Mouse (Mus musculus): ENCODE measurements at regions not wholly inside any gene's neighbourhood (a gene's known extent, or its start where the extent isn't known, plus 50 kb on each side); places are given as distances from the start of the nearest gene placed in this dataset.

DNA sequence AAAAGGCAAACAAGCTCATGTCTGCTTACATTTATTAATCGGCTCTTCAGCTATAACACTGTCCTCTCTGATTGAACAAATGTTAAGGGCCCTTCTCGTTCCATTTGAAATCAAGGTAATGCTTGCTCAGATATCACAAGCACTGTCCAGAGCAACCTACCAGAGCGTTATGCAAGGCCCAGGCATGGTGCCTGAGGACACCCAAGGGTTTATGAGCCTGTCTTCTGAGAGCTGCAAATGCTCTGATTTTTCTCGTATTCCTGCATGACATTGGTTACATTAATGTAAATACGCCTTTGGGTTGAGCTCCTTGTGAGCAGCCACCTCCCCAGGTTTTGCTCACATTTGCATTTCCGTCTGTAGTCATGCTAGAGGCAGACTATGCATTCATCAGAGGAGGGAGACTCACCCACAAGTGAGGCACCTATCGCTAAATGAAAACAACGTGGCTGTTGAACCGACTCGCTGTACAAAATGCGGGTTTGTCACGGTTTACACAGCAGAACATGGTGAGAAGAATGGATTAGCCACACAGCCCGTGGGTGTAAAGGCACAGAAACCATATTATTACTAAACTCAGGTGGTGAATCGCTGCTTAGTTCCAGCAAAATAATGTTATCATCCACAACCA lies 152.7 kb upstream of the Ipo5 start:
- Histone ChIP-seq H3K36me3 (ENCODE audit: control insufficient read depth, insufficient read depth, low read length, poor library complexity, severe bottlenecking) (no peaks in the 10 kb centered on the region), H3K9ac (ENCODE audit: insufficient read depth, low read depth, low read length, poor library complexity, severe bottlenecking) (no peak overlapping the region), H3K9me3 (ENCODE audit: control insufficient read depth, insufficient read depth, low read depth, low read length) (no peaks in the 10 kb centered on the region), H3K4me3 (ENCODE audit: insufficient read depth in 1 of 2, low read depth in 1 of 2, low read length in 2 of 2, poor library complexity in 1 of 2, severe bottlenecking in 1 of 2) (no peak overlapping the region), H3K4me1 (ENCODE audit: control insufficient read depth in 2 of 2, insufficient read depth in 2 of 2, low read length in 2 of 2, poor library complexity in 1 of 2) (no peaks in the 10 kb centered on the region), H3K27ac (ENCODE audit: insufficient read depth, low read depth, low read length, poor library complexity, severe bottlenecking) (no peak overlapping the region)
- TF ChIP-seq ZC3H11A (IDR thresholded peaks at IDR 0.05; ENCODE audit: borderline replicate concordance, low read depth, low read length): no peak
- no peak for TF ChIP-seq CHD2 (IDR thresholded peaks at IDR 0.05; ENCODE audit: low read depth, low read length)
- no peak for TF ChIP-seq ZNF384 (IDR thresholded peaks at IDR 0.05; ENCODE audit: low read depth, low read length)
- TF ChIP-seq HCFC1 (IDR thresholded peaks at IDR 0.05; ENCODE audit: borderline replicate concordance, insufficient read depth, low read length): no peak
- no peak for TF ChIP-seq MAFK (IDR thresholded peaks at IDR 0.05; ENCODE audit: insufficient read depth, low read depth, low read length)
- in situ Hi-C loops (cut with MboI; ENCODE audit: low sequenced_read_pairs in 2 of 2, unreplicated experiment in 2 of 2): no loop called here
- no peak for DNase-seq (ENCODE audit: low read depth, low spot score)

DNA sequence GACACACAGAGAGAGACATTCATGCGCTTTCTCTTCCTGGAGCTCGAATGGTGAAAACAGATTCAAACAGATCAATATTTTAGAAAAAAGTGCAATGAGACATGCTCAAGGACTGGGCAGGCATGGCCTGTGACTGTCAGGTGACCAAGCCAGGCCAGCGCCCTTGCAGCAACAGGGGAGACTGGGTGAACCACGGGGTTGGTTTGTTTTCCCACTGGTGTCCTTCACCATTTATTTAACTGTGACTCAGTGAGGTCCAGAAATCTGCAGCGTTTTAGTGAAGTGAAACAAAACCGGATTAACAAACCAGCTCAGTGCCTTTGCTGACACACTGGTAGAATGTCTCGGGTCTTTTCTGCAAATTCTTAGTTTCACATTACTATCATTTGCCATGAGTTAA lies 148.9 kb upstream of the Ipo5 start:
- H3K27ac ChIP-seq (ENCODE audit: insufficient read depth, low read depth, low read length, poor library complexity, severe bottlenecking): no peak overlapping the region
- in situ Hi-C loops (cut with MboI; ENCODE audit: low sequenced_read_pairs in 2 of 2, unreplicated experiment in 2 of 2): no loop called here
- no peaks in the 10 kb centered on the region for H3K9me3 ChIP-seq (ENCODE audit: control insufficient read depth, insufficient read depth, low read depth, low read length)
- no peaks in the 10 kb centered on the region for H3K4me1 ChIP-seq (ENCODE audit: control insufficient read depth in 2 of 2, insufficient read depth in 2 of 2, low read length in 2 of 2, poor library complexity in 1 of 2)
- no peaks in the 10 kb centered on the region for H3K36me3 ChIP-seq (ENCODE audit: control insufficient read depth, insufficient read depth, low read length, poor library complexity, severe bottlenecking)
- no peak overlapping the region for H3K9ac ChIP-seq (ENCODE audit: insufficient read depth, low read depth, low read length, poor library complexity, severe bottlenecking)
- H3K4me3 ChIP-seq (ENCODE audit: insufficient read depth in 1 of 2, low read depth in 1 of 2, low read length in 2 of 2, poor library complexity in 1 of 2, severe bottlenecking in 1 of 2): no peak overlapping the region
- DNase-seq (ENCODE audit: low read depth, low spot score): no peak
- TF ChIP-seq MAFK (IDR thresholded peaks at IDR 0.05; ENCODE audit: insufficient read depth, low read depth, low read length): no peak
- no peak for TF ChIP-seq ZC3H11A (IDR thresholded peaks at IDR 0.05; ENCODE audit: borderline replicate concordance, low read depth, low read length)
- TF ChIP-seq HCFC1 (IDR thresholded peaks at IDR 0.05; ENCODE audit: borderline replicate concordance, insufficient read depth, low read length): no peak
- TF ChIP-seq CHD2 (IDR thresholded peaks at IDR 0.05; ENCODE audit: low read depth, low read length): no peak
- no peak for TF ChIP-seq ZNF384 (IDR thresholded peaks at IDR 0.05; ENCODE audit: low read depth, low read length)

DNA sequence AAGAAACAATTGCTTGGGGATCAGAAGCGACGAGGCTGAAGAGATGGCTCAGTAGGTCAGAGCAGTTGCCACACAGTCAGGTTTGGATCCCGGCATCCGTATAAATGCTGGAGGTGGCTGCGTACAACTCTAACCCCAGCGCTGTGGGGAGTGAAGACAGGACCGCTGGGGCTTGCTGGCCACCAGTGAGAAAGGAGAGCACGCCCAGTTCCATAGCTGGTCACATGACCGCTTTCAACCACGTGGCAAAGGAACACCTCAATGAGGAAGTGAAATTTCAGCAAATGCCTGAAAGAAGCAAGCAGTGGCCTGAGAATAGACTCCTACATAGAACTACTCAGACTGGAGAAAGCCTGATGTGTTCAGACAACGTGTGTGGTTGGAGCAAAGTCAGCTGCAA lies 148.3 kb upstream of the Ipo5 start:
- Histone ChIP-seq H3K27ac (ENCODE audit: insufficient read depth, low read depth, low read length, poor library complexity, severe bottlenecking) (no peak overlapping the region), H3K9ac (ENCODE audit: insufficient read depth, low read depth, low read length, poor library complexity, severe bottlenecking) (no peak overlapping the region), H3K4me3 (ENCODE audit: insufficient read depth in 1 of 2, low read depth in 1 of 2, low read length in 2 of 2, poor library complexity in 1 of 2, severe bottlenecking in 1 of 2) (no peak overlapping the region), H3K36me3 (ENCODE audit: control insufficient read depth, insufficient read depth, low read length, poor library complexity, severe bottlenecking) (no peaks in the 10 kb centered on the region), H3K9me3 (ENCODE audit: control insufficient read depth, insufficient read depth, low read depth, low read length) (no peaks in the 10 kb centered on the region), H3K4me1 (ENCODE audit: control insufficient read depth in 2 of 2, insufficient read depth in 2 of 2, low read length in 2 of 2, poor library complexity in 1 of 2) (no peaks in the 10 kb centered on the region)
- TF ChIP-seq HCFC1 (IDR thresholded peaks at IDR 0.05; ENCODE audit: borderline replicate concordance, insufficient read depth, low read length) (no peak), ZC3H11A (IDR thresholded peaks at IDR 0.05; ENCODE audit: borderline replicate concordance, low read depth, low read length) (no peak), MAFK (IDR thresholded peaks at IDR 0.05; ENCODE audit: insufficient read depth, low read depth, low read length) (no peak), ZNF384 (IDR thresholded peaks at IDR 0.05; ENCODE audit: low read depth, low read length) (no peak), CHD2 (IDR thresholded peaks at IDR 0.05; ENCODE audit: low read depth, low read length) (no peak)
- in situ Hi-C loops (cut with MboI; ENCODE audit: low sequenced_read_pairs in 2 of 2, unreplicated experiment in 2 of 2): no loop called here
- no peak for DNase-seq (ENCODE audit: low read depth, low spot score)

DNA sequence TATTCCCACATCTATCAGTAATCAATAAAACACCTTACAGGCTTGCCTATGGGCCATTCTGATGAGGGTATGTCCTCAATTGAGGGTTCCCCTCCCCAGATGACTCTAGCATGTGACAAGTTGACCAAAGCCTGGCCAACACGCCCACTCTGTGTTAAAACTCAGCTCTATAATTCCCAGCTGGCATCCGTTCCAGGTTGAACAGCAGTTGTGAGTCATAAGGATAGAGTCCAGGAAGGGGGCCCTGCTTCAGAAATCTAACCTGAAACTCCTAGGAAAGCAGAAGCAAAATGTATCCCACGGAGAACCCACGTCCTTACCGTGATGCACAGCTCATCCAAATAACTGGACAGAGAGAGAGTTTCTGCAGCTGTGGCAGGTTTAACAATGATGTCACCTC lies 147.2 kb upstream of the Ipo5 start:
- Histone ChIP-seq H3K9me3 (ENCODE audit: control insufficient read depth, insufficient read depth, low read depth, low read length) (no peaks in the 10 kb centered on the region), H3K4me3 (ENCODE audit: insufficient read depth in 1 of 2, low read depth in 1 of 2, low read length in 2 of 2, poor library complexity in 1 of 2, severe bottlenecking in 1 of 2) (no peak overlapping the region), H3K4me1 (ENCODE audit: control insufficient read depth in 2 of 2, insufficient read depth in 2 of 2, low read length in 2 of 2, poor library complexity in 1 of 2) (no peaks in the 10 kb centered on the region), H3K36me3 (ENCODE audit: control insufficient read depth, insufficient read depth, low read length, poor library complexity, severe bottlenecking) (no peaks in the 10 kb centered on the region), H3K27ac (ENCODE audit: insufficient read depth, low read depth, low read length, poor library complexity, severe bottlenecking) (no peak overlapping the region), H3K9ac (ENCODE audit: insufficient read depth, low read depth, low read length, poor library complexity, severe bottlenecking) (no peak overlapping the region)
- in situ Hi-C loops (cut with MboI; ENCODE audit: low sequenced_read_pairs in 2 of 2, unreplicated experiment in 2 of 2): no loop called here
- DNase-seq (ENCODE audit: low read depth, low spot score): no peak
- TF ChIP-seq HCFC1 (IDR thresholded peaks at IDR 0.05; ENCODE audit: borderline replicate concordance, insufficient read depth, low read length) (no peak), ZNF384 (IDR thresholded peaks at IDR 0.05; ENCODE audit: low read depth, low read length) (no peak), MAFK (IDR thresholded peaks at IDR 0.05; ENCODE audit: insufficient read depth, low read depth, low read length) (no peak), CHD2 (IDR thresholded peaks at IDR 0.05; ENCODE audit: low read depth, low read length) (no peak), ZC3H11A (IDR thresholded peaks at IDR 0.05; ENCODE audit: borderline replicate concordance, low read depth, low read length) (no peak)

DNA sequence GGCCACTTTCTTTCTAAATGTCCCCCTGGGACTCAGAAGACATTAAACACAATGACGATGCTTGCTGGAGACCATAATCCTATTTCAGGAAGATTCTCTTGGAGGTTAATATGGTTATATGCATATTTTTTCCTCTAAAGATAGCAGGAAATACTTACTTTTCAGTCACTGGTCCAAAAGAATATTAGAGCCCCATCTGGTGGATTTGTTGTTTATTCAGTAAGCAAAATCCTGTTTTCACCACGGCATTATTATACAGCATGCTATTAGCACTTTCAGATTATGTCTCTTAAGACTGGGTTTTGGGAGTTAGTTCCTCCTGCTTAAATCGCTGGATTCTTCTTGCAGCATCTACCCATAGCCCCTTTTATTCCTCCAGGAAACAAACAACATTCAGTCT lies 146.6 kb upstream of the Ipo5 start:
- no peaks in the 10 kb centered on the region for H3K9me3 ChIP-seq (ENCODE audit: control insufficient read depth, insufficient read depth, low read depth, low read length)
- H3K4me3 ChIP-seq (ENCODE audit: insufficient read depth in 1 of 2, low read depth in 1 of 2, low read length in 2 of 2, poor library complexity in 1 of 2, severe bottlenecking in 1 of 2): no peak overlapping the region
- no peaks in the 10 kb centered on the region for H3K36me3 ChIP-seq (ENCODE audit: control insufficient read depth, insufficient read depth, low read length, poor library complexity, severe bottlenecking)
- H3K4me1 ChIP-seq (ENCODE audit: control insufficient read depth in 2 of 2, insufficient read depth in 2 of 2, low read length in 2 of 2, poor library complexity in 1 of 2): no peaks in the 10 kb centered on the region
- DNase-seq (ENCODE audit: low read depth, low spot score): no peak
- H3K9ac ChIP-seq (ENCODE audit: insufficient read depth, low read depth, low read length, poor library complexity, severe bottlenecking): no peak overlapping the region
- in situ Hi-C loops (cut with MboI; ENCODE audit: low sequenced_read_pairs in 2 of 2, unreplicated experiment in 2 of 2): no loop called here
- no peak for TF ChIP-seq ZC3H11A (IDR thresholded peaks at IDR 0.05; ENCODE audit: borderline replicate concordance, low read depth, low read length)
- TF ChIP-seq MAFK (IDR thresholded peaks at IDR 0.05; ENCODE audit: insufficient read depth, low read depth, low read length): no peak
- TF ChIP-seq CHD2 (IDR thresholded peaks at IDR 0.05; ENCODE audit: low read depth, low read length): no peak
- no peak for TF ChIP-seq HCFC1 (IDR thresholded peaks at IDR 0.05; ENCODE audit: borderline replicate concordance, insufficient read depth, low read length)
- no peak for TF ChIP-seq ZNF384 (IDR thresholded peaks at IDR 0.05; ENCODE audit: low read depth, low read length)
- no peak overlapping the region for H3K27ac ChIP-seq (ENCODE audit: insufficient read depth, low read depth, low read length, poor library complexity, severe bottlenecking)
